Mouse (Mus musculus): ENCODE data around the gene Gm3248. TPM values are rescaled to one million over a fixed set of nuclear protein-coding genes. Genes with fewer than 3 reads are reported as not detected.

Gene Gm3248
- polyA plus RNA-seq, 1 experiment from 2014 or later = 0.91 TPM

Other genes with a start within 250 kb of the Gm3248 start
- 1.1 TPM in 1 of 2 replicates, not detected in the other for gene Gm3373, start 220.2 kb downstream of the Gm3248 start, polyA plus RNA-seq (2014; fragmentation: Nextera tagmentation; extraction: Ambion mirVana)
- gene Gm3383, start 153.8 kb downstream of the Gm3248 start, polyA plus RNA-seq (2014; fragmentation: Nextera tagmentation; extraction: Ambion mirVana) = 2.1 and 3.5 TPM in 2 replicates
- not detected in 2 replicates for gene Gm3424, start 131.4 kb downstream of the Gm3248 start, polyA plus RNA-seq (2014; fragmentation: Nextera tagmentation; extraction: Ambion mirVana)
- 0.67 and 0.95 TPM in 2 replicates for gene Gm8237, start 81.4 kb downstream of the Gm3248 start, polyA plus RNA-seq (2014; fragmentation: Nextera tagmentation; extraction: Ambion mirVana)
- not detected in 2 replicates for gene Gm3453, start 17.4 kb upstream of the Gm3248 start, polyA plus RNA-seq (2014; fragmentation: Nextera tagmentation; extraction: Ambion mirVana)
- not detected in 2 replicates for gene Gm6337, start 96.5 kb upstream of the Gm3248 start, polyA plus RNA-seq (2014; fragmentation: Nextera tagmentation; extraction: Ambion mirVana)
- gene Gm8206, start 132.2 kb upstream of the Gm3248 start, polyA plus RNA-seq (2014; fragmentation: Nextera tagmentation; extraction: Ambion mirVana) = 1.6 and 2.6 TPM in 2 replicates
- gene Gm3468, start 146.9 kb upstream of the Gm3248 start, polyA plus RNA-seq (2014; fragmentation: Nextera tagmentation; extraction: Ambion mirVana) = 3.8 and 4.4 TPM in 2 replicates
- gene Gm3476, start 164.1 kb upstream of the Gm3248 start, polyA plus RNA-seq (2014; fragmentation: Nextera tagmentation; extraction: Ambion mirVana) = not detected in 2 replicates

Measured in stomach, embryonic 14.5 days (tissue).